Mouse (Mus musculus): ENCODE measurements at regions not wholly inside any gene's neighbourhood (a gene's known extent, or its start where the extent isn't known, plus 50 kb on each side); places are given as distances from the start of the nearest gene placed in this dataset.

DNA sequence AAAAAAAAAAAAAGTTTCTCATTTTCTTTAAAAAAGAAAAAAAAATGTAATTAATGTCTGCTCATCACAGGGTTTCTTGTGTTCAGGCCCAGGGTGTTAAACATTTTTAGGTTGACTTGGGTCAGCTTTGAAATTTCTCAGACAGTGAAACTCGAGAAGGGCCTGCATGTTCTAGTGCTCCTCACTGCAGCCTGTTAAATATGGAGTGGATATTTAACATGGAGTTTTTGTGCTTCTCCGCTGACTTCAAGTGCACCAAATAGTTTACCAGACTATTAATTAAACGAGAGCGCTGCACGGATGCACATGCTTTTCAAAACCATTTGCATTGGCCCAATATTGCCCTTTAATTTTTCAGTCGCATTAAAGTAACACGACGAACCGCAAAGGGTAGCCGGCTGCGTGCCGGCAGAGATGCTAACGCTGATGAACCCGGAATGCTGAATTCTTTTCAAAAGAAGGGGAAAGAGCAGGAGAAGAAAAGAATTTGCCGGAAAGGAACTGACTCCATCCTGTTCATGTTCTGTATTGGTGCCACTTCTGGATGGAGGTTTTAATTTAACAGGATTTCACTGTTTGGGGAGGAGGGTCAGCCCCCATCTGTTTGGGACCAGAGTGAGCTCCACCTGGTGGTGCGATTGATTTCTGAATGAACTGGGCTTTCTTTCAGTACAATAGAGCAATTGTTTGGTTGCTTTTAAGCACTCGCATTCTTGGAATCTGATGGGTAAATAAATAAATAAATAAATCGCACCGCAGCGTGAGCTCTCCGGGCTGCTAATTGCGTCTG is 162.2 kb upstream of the Lmo4 start:
- Histone ChIP-seq H3K36me3 (ENCODE audit: insufficient read depth, low read length) (no peaks in the 10 kb centered on the region), H3K4me3 (ENCODE audit: low read length) (peak overlapping the region; percentile 29), H3K4me2 (ENCODE audit: low read depth, low read length) (peak overlapping the region; percentile 57), H3K9me3 (ENCODE audit: low read length) (no peaks in the 10 kb centered on the region), H3K9ac (replicated peaks; ENCODE audit: low read length) (0 out of 2 replicates have a peak overlapping the region, but pooled peaks have one; percentile 31), H3K27me3 (ENCODE audit: insufficient read depth, low read length) (no peaks in the 10 kb centered on the region), H3K27ac (no peak overlapping the region), H3K4me1 (ENCODE audit: insufficient read depth, low read length) (no peaks in the 10 kb centered on the region)
- DNase-seq (ENCODE audit: low spot score) (peak; percentile 68), ATAC-seq (peak; percentile 82)
- peak; percentile 70 for TF ChIP-seq CTCF (IDR thresholded peaks at IDR 0.05; ENCODE audit: low read depth)
- WGBS = 9% methylated on average over 22 of the region's 22 CpGs

DNA sequence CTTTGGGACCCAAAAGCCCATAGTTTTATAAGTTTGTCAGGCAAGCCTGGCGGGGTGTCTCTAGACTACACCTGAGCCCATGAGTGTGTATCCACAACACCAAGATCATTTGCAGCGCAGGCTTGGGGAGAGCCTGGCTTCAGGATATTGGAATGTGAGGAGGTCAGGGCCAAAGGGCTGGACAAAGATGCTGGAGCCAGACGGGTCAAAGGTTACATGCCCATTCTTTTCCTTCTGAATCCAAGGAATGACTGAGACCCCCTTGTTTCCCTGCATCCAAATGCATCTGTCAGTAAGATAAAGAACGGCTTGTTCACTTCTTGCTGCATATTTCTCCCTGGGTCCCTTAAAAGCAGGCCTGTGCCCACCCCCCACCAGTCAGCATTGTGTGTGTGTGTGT is 160.9 kb upstream of the Lmo4 start:
- no peak overlapping the region for H3K4me2 ChIP-seq (ENCODE audit: low read depth, low read length)
- no peak overlapping the region for H3K4me3 ChIP-seq (ENCODE audit: low read length)
- no peak overlapping the region for H3K9ac ChIP-seq (replicated peaks; ENCODE audit: low read length)
- H3K27me3 ChIP-seq (ENCODE audit: insufficient read depth, low read length) = no peaks in the 10 kb centered on the region
- DNase-seq (ENCODE audit: low spot score) = no peak
- H3K9me3 ChIP-seq (ENCODE audit: low read length) = no peaks in the 10 kb centered on the region
- no peak overlapping the region for H3K27ac ChIP-seq
- H3K4me1 ChIP-seq (ENCODE audit: insufficient read depth, low read length) = no peaks in the 10 kb centered on the region
- 58% methylated on average over 4 of the region's 4 CpGs for WGBS
- no peaks in the 10 kb centered on the region for H3K36me3 ChIP-seq (ENCODE audit: insufficient read depth, low read length)
- TF ChIP-seq CTCF (IDR thresholded peaks at IDR 0.05; ENCODE audit: low read depth) = no peak
- no peak for ATAC-seq

DNA sequence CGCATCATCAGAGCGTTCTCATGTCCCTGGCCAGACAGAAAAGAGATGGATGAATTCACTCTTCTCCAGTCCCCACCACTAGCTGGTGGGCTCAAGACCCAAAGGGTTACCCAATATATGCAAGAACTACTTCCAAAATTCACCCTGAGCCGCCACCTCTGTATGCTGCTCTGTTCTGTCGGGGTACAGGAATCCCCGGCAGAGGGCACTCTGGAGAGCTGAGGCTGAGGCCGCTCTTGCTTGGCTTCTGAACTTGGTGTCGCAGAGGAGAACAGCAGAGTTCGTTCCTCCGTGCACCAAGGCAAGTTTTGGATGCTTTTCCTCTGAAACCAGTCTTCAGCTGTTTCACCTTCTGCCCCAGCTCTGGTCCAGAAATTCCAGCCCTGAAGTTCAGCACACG is 157.5 kb upstream of the Lmo4 start:
- H3K27ac ChIP-seq = no peak overlapping the region
- H3K4me3 ChIP-seq (ENCODE audit: low read length) = no peak overlapping the region
- 52% methylated on average over 10 of the region's 10 CpGs for WGBS
- no peak overlapping the region for H3K9ac ChIP-seq (replicated peaks; ENCODE audit: low read length)
- H3K36me3 ChIP-seq (ENCODE audit: insufficient read depth, low read length) = no peaks in the 10 kb centered on the region
- peak; percentile 40; the same call in 1 of the 2 replicates for TF ChIP-seq CTCF (IDR thresholded peaks at IDR 0.05; ENCODE audit: low read depth)
- H3K9me3 ChIP-seq (ENCODE audit: low read length) = no peaks in the 10 kb centered on the region
- DNase-seq (ENCODE audit: low spot score) (peak; percentile 23), ATAC-seq (no peak)
- H3K27me3 ChIP-seq (ENCODE audit: insufficient read depth, low read length) = no peaks in the 10 kb centered on the region
- H3K4me2 ChIP-seq (ENCODE audit: low read depth, low read length) = no peak overlapping the region
- no peaks in the 10 kb centered on the region for H3K4me1 ChIP-seq (ENCODE audit: insufficient read depth, low read length)

DNA sequence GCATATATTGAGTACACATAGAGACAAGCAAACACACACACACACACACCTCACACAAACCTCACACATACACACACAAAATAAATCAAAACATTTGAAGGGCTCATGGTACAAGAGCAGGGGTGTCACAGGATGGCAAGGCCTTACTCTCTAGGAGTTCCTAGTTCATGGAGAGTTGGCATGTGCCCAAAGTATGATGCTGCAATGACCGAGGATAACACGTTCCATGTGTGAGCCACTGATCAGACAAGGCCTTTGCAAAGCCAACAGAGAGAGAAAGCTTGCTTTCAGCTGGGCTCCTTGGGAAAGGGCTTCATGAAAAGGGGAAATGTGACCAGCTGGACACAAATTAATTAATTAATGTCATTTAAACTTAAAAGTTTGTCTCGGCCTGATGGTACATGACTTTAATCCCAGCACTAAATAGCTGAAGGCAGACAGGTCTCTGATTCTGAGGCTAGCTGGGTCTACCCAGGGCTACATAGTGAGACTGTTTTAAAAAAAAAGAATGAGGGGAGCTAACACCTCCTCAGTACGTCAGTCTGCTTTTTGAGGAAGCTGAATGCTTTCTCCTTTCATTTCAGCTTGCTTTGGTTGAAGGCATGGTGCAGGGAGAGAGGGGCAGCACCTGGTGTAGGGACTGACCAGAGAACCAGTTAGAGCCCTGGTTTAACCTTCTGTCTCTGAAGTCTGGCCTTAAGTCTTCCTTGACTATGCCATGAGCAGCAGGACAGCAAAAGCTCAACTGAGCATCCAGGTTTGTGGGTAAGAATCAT is 156.4 kb upstream of the Lmo4 start:
- Histone ChIP-seq H3K36me3 (ENCODE audit: insufficient read depth, low read length) (no peaks in the 10 kb centered on the region), H3K9ac (replicated peaks; ENCODE audit: low read length) (no peak overlapping the region), H3K4me1 (ENCODE audit: insufficient read depth, low read length) (no peaks in the 10 kb centered on the region), H3K27me3 (ENCODE audit: insufficient read depth, low read length) (no peaks in the 10 kb centered on the region), H3K27ac (no peak overlapping the region), H3K9me3 (ENCODE audit: low read length) (no peaks in the 10 kb centered on the region), H3K4me2 (ENCODE audit: low read depth, low read length) (no peak overlapping the region), H3K4me3 (ENCODE audit: low read length) (no peak overlapping the region)
- ATAC-seq (no peak), DNase-seq (ENCODE audit: low spot score) (no peak)
- 83% methylated on average over 4 of the region's 4 CpGs for WGBS
- TF ChIP-seq CTCF (IDR thresholded peaks at IDR 0.05; ENCODE audit: low read depth) = no peak

DNA sequence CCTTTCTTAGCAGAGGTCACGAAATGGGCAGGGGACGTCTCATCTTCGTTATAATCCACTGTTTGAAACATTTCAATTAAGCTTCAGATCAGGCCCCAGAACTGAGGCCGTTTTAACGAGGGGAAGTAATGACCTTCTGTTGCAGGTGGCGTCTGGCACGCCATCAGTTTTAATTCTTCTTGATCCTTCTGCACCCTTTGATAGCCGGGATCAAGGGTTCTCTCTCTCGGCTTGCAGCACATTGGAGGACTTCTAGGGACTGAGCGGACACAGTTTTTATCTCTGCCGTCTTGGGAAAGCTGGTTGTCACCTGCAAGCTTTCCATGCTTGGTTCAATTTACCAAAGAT is 151.9 kb upstream of the Lmo4 start:
- Histone ChIP-seq H3K4me2 (ENCODE audit: low read depth, low read length) (no peak overlapping the region), H3K9me3 (ENCODE audit: low read length) (no peaks in the 10 kb centered on the region), H3K27me3 (ENCODE audit: insufficient read depth, low read length) (no peaks in the 10 kb centered on the region), H3K36me3 (ENCODE audit: insufficient read depth, low read length) (no peaks in the 10 kb centered on the region), H3K9ac (replicated peaks; ENCODE audit: low read length) (no peak overlapping the region), H3K4me1 (ENCODE audit: insufficient read depth, low read length) (no peaks in the 10 kb centered on the region), H3K27ac (no peak overlapping the region), H3K4me3 (ENCODE audit: low read length) (no peak overlapping the region)
- WGBS = 68% methylated on average over 11 of the region's 11 CpGs
- no peak for ATAC-seq
- DNase-seq (ENCODE audit: low spot score) = no peak
- TF ChIP-seq CTCF (IDR thresholded peaks at IDR 0.05; ENCODE audit: low read depth) = no peak

DNA sequence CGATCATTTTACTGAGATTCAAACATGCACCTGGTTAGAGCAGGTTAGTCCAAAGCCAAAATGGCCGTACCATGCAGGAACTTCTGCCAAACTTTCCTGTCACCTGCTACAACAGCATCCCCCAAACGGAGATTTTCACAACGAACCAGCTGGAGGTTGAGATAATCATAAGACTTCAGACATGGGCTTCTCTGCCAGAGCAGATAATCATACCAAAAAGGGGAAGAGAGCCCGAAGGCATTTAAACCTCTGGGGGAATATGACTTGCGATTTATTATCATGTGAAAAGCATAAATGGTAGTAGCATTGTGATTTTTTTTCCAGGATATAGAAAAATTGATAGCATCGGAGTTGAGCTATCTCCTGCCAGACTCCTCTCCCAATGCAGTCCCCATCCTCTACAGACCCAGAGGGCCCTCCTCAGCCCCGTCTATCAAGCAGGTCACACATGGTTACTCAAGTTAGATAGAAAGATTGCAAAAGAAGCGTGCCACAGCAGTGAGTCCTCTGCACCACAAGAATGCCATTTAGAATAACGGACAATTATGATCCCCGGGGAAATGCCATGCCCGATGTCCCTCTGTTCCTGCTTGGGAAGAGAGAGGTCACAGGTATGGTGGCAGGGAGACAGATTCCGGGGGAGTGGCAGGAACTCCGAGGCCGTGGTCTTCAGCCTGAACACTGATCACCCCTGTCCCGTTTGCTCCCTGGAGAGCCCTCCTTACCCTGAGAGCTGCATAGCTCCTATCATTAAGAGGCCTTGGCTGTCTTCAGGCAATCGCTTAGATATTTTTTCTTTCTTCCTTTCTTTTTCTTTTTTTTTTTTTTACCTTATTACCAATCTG is 151.3 kb upstream of the Lmo4 start:
- no peak overlapping the region for H3K9ac ChIP-seq (replicated peaks; ENCODE audit: low read length)
- H3K36me3 ChIP-seq (ENCODE audit: insufficient read depth, low read length) = no peaks in the 10 kb centered on the region
- no peak for DNase-seq (ENCODE audit: low spot score)
- no peak for TF ChIP-seq CTCF (IDR thresholded peaks at IDR 0.05; ENCODE audit: low read depth)
- H3K9me3 ChIP-seq (ENCODE audit: low read length) = no peaks in the 10 kb centered on the region
- WGBS = 73% methylated on average over 17 of the region's 17 CpGs
- no peaks in the 10 kb centered on the region for H3K4me1 ChIP-seq (ENCODE audit: insufficient read depth, low read length)
- no peak overlapping the region for H3K4me2 ChIP-seq (ENCODE audit: low read depth, low read length)
- H3K4me3 ChIP-seq (ENCODE audit: low read length) = no peak overlapping the region
- no peaks in the 10 kb centered on the region for H3K27me3 ChIP-seq (ENCODE audit: insufficient read depth, low read length)
- no peak overlapping the region for H3K27ac ChIP-seq
- no peak for ATAC-seq

Data from hindbrain, postnatal 0 days (tissue).